In the genomic region with DNA sequence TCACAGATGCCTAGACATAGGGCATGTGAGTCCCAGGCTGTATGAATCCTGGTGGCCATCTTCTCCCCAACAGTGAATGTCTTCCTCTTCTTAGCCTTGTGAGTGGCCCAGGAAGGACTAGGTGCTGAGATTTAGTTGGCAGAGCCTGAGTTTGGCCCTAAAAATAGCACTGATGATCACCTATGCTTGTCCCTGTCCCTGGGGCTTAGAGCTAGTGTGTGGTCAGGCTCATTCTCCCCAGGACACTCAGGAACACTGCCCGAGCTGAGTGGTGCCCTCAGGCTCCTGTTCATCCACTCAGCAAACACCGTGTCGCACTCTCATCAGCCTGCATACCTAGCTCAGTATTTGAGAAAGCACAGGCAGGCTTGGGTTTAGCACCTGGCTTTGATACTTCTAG, we compare ENCODE assay signal across 10 mouse cellular contexts. TPM values are rescaled to one million over a fixed set of nuclear protein-coding genes. Genes with fewer than 3 reads are reported as not detected.
DNase-seq lines count a peak whose midpoint lies in the region; ATAC-seq lines count a peak whose summit lies in the region.
"Had no signal": no experiment of that assay in that cellular context is flagged by ENCODE, and none has a peak within 500 bp of the region (broad histone marks: within the 10 kb centered on the region; RNA-seq: fewer than 3 reads in every experiment).

No protein-coding gene starts in this region.

- no peak overlapping the region for H3K9ac ChIP-seq in embryonic facial prominence, embryonic 11.5 days (replicated peaks; ENCODE audit: low read length)
- H3K9ac ChIP-seq in heart, embryonic 13.5 days: peak overlapping the region; percentile 47; the same call in 1 of the 2 replicates
- no peak overlapping the region for H3K9ac ChIP-seq in midbrain, embryonic 12.5 days (replicated peaks)
- H3K9ac ChIP-seq: liver, embryonic 14.5 days had no signal

- ATAC-seq in embryonic facial prominence, embryonic 11.5 days (replicated peaks; ENCODE audit: insufficient number of reproducible peaks, low FRiP score, low TSS enrichment, low read depth): no peak
- no peak for ATAC-seq in heart, embryonic 13.5 days (ENCODE audit: extremely low read depth, insufficient number of reproducible peaks, low FRiP score, low TSS enrichment)
- ATAC-seq in midbrain, embryonic 12.5 days (ENCODE audit: low FRiP score, low read depth): no peak

- DNase-seq in gastrocnemius, postnatal 25 days: peak; percentile 59
- DNase-seq in gastrocnemius, postnatal 36 days: no peak
- no peak for DNase-seq in embryonic facial prominence, embryonic 11.5 days (ENCODE audit: low spot score)
- DNase-seq in adrenal gland, postnatal 36 days: no peak
- DNase-seq in frontal cortex, adult 2 months (ENCODE audit: extremely low spot score in 1 of 2, low spot score in 1 of 2): no peak
- DNase-seq in thymus, postnatal 36 days: no peak
- DNase-seq: gastrocnemius, postnatal 10 days had no signal

- no peak overlapping the region for H3K4me3 ChIP-seq in embryonic facial prominence, embryonic 11.5 days (ENCODE audit: low read depth, low read length)
- H3K4me3 ChIP-seq in heart, embryonic 13.5 days: no peak overlapping the region
- no peak overlapping the region for H3K4me3 ChIP-seq in midbrain, embryonic 12.5 days

- H3K4me1 ChIP-seq in embryonic facial prominence, embryonic 11.5 days (ENCODE audit: control insufficient read depth, insufficient read depth, low read length): peaks cover 12% of the 10 kb centered on the region
- peaks cover 56% of the 10 kb centered on the region for H3K4me1 ChIP-seq in heart, embryonic 13.5 days
- H3K4me1 ChIP-seq in midbrain, embryonic 12.5 days: peaks cover 54% of the 10 kb centered on the region

- no peaks in the 10 kb centered on the region for H3K27me3 ChIP-seq in embryonic facial prominence, embryonic 11.5 days (ENCODE audit: control insufficient read depth, insufficient read depth, low read length)
- H3K27me3 ChIP-seq in heart, embryonic 13.5 days (replicated peaks): no peaks in the 10 kb centered on the region
- 0 out of 2 replicates have a peak, but pooled peaks cover 10% of the 10 kb centered on the region for H3K27me3 ChIP-seq in midbrain, embryonic 12.5 days

- intact Hi-C loops in gastrocnemius, postnatal 36 days (cut with DNase I): no loop called here

- H3K9me3 ChIP-seq in embryonic facial prominence, embryonic 11.5 days (replicated peaks; ENCODE audit: control insufficient read depth, low read length): no peaks in the 10 kb centered on the region
- 0 out of 2 replicates have a peak, but pooled peaks cover 3% of the 10 kb centered on the region for H3K9me3 ChIP-seq in heart, embryonic 13.5 days
- peaks cover 7% of the 10 kb centered on the region; the same call in 1 of the 2 replicates for H3K9me3 ChIP-seq in midbrain, embryonic 12.5 days

- 0 out of 2 replicates have a peak overlapping the region, but pooled peaks have one; percentile 7 for H3K4me2 ChIP-seq in embryonic facial prominence, embryonic 11.5 days (ENCODE audit: low read depth, low read length)
- H3K4me2 ChIP-seq in heart, embryonic 13.5 days: peak overlapping the region; percentile 27
- H3K4me2 ChIP-seq in midbrain, embryonic 12.5 days (replicated peaks): peak overlapping the region; percentile 22; the same call in 1 of the 2 replicates

- no peak overlapping the region for H3K27ac ChIP-seq in embryonic facial prominence, embryonic 11.5 days (replicated peaks; ENCODE audit: low read depth, low read length)
- H3K27ac ChIP-seq in heart, embryonic 13.5 days (replicated peaks): peak overlapping the region; percentile 78
- no peak overlapping the region for H3K27ac ChIP-seq in midbrain, embryonic 12.5 days (replicated peaks)
- H3K27ac ChIP-seq: liver, embryonic 14.5 days had no signal

- no peaks in the 10 kb centered on the region for H3K36me3 ChIP-seq in embryonic facial prominence, embryonic 11.5 days (replicated peaks; ENCODE audit: control insufficient read depth, insufficient read depth, low read depth, low read length)
- H3K36me3 ChIP-seq in heart, embryonic 13.5 days: peaks cover 3% of the 10 kb centered on the region; the same call in 1 of the 2 replicates
- H3K36me3 ChIP-seq in midbrain, embryonic 12.5 days: no peaks in the 10 kb centered on the region

- WGBS in embryonic facial prominence, embryonic 11.5 days: 38% methylated on average over 3 of the region's 3 CpGs
- WGBS in heart, embryonic 13.5 days: 46% methylated on average over 3 of the region's 3 CpGs
- 57% methylated on average over 3 of the region's 3 CpGs for WGBS in midbrain, embryonic 12.5 days

RNA-seq across cellular contexts. Expression of gene Lrp4, which starts 4.0 kb away (rescaled TPM):
- total RNA-seq in gastrocnemius, postnatal 25 days (2021): 10 to 100 TPM in 1 of 2 experiments, 1 to 10 TPM in 1; 8.9 to 12.1 TPM
- total RNA-seq in gastrocnemius, postnatal 36 days (2021): 1 to 10 TPM; 7.2 to 7.3 TPM
- 5.2 and 6.3 TPM in 2 replicates for polyA plus RNA-seq in embryonic facial prominence, embryonic 11.5 days (2014; fragmentation: Nextera tagmentation; extraction: Ambion mirVana)
- polyA plus RNA-seq in heart, embryonic 13.5 days (2015; fragmentation: Nextera tagmentation; extraction: Ambion mirVana): 3.2 and 3.8 TPM in 2 replicates
- polyA plus RNA-seq in midbrain, embryonic 12.5 days (2016; fragmentation: Nextera tagmentation; extraction: Ambion mirVana): 8.5 and 9.8 TPM in 2 replicates
- total RNA-seq in adrenal gland, postnatal 36 days (2021): 1 to 10 TPM; 4.3 to 4.8 TPM
- 13.0 and 15.6 TPM in 2 replicates for polyA plus RNA-seq in frontal cortex, adult 2 months (2012; rRNA removed)

RNA-seq across cellular contexts. Expression of gene 1110051M20Rik, which starts 16.8 kb away (rescaled TPM):
- total RNA-seq in gastrocnemius, postnatal 25 days (2021): 10 to 100 TPM; 12.6 to 13.6 TPM
- 10 to 100 TPM; 12.3 to 12.6 TPM for total RNA-seq in gastrocnemius, postnatal 36 days (2021)
- polyA plus RNA-seq in embryonic facial prominence, embryonic 11.5 days (2014; fragmentation: Nextera tagmentation; extraction: Ambion mirVana): 79.8 and 84.7 TPM in 2 replicates
- 36.3 and 38.9 TPM in 2 replicates for polyA plus RNA-seq in heart, embryonic 13.5 days (2015; fragmentation: Nextera tagmentation; extraction: Ambion mirVana)
- polyA plus RNA-seq in midbrain, embryonic 12.5 days (2016; fragmentation: Nextera tagmentation; extraction: Ambion mirVana): 113 and 117 TPM in 2 replicates
- total RNA-seq in adrenal gland, postnatal 36 days (2021): 10 to 100 TPM; 19.3 TPM
- 114 and 119 TPM in 2 replicates for polyA plus RNA-seq in frontal cortex, adult 2 months (2012; rRNA removed)
